Mouse (Mus musculus) gastrocnemius, postnatal 25 days (tissue): ENCODE data around the gene Kpna6. TPM values are rescaled to one million over a fixed set of nuclear protein-coding genes. Genes with fewer than 3 reads are reported as not detected.

Source experiments
- DNase-seq: peaks from one replicate; pipeline ENCODE4 v3.0.0; 2022
- total RNA-seq, 2 experiments: library from RNA; stranded (reverse); gene quantifications; 1 replicate in 1 of 2; 2 replicates in 1 of 2; pipeline ENCODE4 v1.2.3; 2021

Kpna6 gene
- total RNA-seq, 2 experiments from 2014 or later, result 64.6 to 77.1 TPM

DNA sequence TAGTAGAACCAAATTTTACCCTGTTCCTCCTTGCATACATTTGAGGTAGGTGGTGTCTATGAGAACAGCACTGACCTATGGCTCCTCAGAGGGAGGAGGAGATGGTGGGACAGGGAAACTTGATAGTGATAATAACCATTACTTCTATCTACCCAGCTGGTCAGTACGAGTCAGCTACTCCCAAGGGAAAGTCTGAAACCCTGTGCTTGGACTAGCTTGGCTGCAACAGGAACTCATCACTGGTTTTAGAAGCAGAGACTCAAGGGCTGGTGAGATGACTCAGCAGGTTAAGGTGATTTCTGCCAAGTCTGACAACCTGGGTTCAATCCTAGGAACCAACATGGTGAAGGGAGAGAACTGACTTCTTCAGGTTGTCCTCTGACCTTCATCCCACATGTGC, 23.9 kb downstream of the Kpna6 start:
- DNase-seq, result no peak

DNA sequence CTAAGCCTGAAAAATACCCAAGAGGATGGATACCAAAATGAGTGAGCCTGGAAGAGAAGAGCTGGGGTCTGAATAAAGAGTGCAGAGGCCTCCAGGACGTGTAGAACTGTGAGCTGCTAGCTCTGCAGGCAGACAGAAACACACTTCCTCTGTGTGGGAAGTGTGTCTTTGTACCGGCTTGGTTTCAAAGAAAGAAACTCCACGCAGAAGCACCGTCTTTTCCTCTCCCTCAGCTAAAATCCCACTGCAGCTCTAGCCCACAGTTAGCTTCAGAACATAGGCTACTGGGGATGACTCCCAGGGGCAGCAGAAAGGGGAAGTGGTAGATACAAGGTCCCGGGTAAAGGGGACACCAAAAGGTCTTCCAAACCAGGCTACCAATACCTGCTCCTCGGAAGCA, 27.4 kb downstream of the Kpna6 start:
- no peak for DNase-seq

DNA sequence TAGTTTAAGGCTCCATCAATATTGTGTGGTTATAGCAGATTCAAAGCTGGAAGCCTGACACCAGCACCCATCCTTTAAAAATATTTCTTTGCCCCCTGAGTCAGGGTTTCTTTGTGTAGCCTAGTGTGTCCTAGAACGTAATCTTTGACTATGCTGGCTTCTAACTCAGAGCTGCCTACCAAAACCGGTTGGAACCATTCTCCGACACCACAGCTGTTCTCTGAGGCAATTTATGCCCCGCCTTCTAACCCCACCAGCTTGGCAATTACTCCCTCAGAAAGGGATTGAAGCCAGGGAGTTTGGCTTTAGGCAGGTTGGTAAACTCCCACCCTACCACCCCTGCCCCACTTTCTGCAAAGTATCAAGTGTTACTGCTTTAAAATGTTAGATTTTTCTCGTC, 30.8 kb downstream of the Kpna6 start:
- DNase-seq, result no peak

DNA sequence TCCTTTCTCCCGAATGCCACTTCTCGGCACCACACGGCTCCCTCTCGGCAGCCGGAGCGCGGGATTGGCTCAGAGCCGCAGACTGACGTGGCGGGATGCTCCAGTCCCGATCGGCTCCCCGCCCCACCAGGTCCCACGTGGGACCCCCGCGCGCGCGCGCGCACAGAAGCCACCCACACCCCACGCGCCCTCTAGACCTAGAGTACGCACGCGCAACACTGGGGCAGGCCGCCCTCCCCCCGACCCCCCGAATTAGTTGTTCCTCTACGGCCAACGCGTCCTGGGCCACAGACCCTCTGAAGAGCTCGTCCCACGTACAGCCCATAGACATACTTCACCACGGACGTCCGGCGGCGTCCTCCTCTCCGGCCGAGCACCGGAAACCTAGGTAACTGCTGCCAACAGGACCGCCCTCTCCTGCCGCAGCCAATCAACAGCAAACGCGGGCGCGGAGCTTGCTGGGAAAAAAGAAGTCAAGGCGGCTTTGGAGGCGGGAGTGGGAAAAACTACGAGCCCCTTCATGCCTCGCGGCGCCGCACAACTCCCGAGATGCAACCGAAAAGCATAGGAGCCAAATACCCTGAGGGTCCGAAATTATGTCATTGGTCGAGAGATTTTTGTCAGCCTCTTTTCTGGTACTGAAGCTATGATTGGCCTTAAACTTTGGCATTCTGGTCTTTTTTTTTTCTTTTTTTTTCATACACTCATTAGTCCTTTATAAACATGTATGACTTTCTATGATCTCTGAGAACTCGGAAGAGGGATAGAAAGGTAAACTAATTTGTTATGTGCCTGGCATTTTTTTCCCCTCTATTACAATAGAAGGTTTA, 31.7 kb downstream of the Kpna6 start, which contains the start of gene Txlna:
Txlna (minus strand) TSS at position 428 of the 830 bp plus-strand sequence.
- peak; percentile 96 for DNase-seq

DNA sequence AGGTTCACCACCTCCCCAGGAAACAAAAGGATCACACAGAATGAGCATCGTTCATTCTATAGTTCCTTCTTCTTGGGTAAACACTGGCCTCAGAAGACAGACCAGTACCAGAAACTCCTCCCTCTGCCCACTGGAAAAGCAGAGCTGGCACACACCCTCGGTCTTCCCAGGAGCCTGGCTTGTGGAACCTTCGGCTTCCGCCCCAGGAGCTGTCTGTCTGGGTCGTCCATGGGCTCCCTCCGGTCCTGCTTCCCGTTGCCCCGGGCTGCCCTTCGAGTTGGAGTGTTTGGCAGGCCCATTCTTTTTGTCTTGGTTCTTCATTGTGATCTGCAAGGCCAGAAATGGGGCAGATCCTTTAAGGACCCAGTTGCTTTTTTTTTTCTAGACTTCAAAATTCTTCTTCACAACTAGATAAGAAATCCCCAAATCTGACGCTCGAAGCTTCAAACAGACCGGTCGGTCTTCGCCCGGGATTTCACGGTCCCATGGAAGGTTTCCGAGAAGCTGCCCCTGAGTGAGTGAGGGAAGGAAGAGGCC, 32.4 kb downstream of the Kpna6 start:
- peak; percentile 17 for DNase-seq

DNA sequence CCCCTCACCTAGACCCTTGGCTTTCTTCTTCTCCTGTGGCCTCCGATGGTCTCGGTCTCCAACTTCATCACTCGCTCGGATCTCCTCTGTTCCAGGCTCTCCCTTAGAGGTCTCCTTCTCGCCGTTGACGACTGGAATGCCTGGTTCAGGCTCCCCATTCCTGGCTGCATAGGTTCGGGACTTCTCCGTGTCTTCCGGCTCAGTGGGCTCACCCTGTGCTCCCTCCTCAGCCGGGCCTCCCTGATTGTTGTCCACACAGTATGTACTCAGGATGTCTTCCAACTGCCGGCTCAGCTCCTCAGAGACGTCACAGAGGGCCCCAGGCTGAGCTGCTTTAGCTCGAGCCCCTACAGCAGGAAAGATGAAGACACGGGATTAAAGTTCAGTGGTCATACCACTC, 33.3 kb downstream of the Kpna6 start:
- no peak for DNase-seq

DNA sequence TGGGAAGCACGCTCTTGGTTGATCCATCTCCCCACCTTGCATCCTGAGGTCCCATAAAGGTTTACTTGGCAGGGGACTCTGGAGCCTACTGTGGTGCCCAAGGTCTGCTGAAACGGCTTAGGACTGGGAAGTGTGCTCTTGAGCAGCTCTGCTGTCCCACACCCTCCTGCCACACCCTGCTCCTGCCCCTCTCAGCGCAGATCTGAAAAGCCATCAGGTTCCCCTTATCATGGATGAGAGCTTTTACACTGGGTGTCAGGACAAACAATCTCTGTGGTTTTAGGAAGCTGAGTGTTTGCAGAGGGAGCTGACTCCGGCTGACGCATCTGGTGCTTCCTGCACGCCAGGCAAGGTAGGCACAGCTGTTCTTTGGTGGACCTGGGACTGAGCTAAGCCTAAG, 38.7 kb downstream of the Kpna6 start:
- no peak for DNase-seq

DNA sequence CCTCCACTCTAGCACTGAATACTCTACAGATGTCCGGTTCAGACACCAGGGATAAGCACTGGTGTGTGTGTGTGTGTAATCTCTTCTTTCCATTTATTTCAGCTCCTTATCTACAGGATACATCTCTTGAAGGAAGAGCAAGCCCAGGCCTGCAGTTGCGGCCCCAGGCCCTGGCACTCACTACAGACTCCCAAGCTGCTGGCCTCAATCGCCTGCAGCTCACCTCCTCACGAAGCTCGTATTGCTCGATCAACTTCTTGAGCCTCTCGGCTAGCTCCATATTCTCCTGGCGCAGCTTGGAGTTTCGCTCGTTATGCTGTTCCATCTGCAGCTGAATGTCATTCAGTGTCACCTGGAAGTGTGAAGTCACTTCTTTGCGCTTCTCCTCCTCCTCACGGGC, 40.7 kb downstream of the Kpna6 start:
- no peak for DNase-seq

DNA sequence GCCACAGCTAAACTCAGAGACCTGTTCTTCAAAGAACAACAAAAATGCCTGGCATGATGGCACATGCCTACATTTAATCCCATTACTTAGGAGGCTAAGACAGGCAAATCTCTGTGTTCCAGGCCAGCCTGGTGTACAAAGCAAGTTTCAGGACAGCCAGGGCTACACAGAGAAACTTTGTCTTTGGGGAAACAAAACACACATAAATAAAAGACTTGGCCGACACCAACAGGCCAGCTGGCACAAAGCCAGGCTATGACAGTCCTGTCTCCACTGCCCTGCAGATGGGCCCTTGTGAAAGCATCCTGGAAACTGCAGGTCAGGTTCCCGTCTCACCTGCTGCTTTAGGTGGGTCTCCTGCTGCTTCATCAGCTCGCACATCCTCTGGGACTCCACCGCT, 41.6 kb downstream of the Kpna6 start:
- DNase-seq, result no peak

DNA sequence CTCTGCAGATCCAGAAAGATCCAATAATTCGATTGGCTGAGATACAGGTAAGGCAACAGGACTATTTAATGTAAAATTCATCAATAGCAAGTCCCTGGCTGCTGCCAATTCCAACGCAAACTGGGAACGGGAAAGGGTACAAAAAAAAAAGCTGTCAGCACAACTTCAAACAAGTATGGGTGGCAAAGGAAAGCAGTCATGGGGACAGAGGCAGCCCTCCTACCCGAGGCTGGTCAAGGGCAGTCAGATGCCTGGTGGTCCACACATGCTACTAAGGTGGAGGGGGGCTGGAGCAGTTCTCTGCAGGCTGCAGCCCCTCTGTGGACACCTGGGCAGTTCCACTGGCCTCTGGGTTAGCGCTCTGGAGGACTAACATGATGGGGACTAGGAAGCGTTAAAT, 46.5 kb downstream of the Kpna6 start:
- no peak for DNase-seq

DNA sequence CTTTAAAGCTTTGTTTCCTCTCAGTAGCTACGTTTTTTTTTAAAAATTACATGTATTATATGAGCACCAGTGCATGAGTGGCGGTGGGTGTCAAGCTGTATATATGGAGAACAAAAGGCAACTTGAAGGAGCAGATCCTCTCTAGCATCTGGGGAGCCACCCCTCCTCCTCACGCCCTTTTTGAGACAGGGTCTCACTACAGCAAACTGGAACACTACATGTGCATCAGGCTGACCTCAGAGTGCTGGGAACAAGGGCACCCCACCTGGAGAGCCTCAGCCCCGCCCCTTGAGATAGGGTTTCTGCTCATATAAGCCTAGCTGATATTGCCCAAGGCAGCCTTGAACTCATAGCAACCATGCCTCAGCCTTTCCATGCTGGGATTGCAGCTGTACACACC, 47.1 kb downstream of the Kpna6 start:
- DNase-seq, result no peak

DNA sequence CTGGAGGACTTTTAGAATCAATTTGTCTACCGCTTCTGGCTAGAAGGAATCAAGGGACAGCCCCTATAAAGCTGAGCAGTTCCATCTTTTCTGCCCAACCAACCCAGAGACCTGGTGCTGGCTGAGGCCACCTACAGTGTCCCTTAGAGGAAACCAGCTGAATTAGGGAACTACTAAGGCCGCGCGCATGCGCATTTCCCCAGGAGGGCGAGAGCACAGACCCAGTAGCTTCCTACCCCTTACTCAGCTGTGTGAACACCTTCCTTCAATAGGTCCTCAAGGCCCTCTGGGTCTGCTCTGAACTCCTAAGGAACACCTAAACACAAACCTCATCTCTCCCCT, 47.6 kb downstream of the Kpna6 start:
- peak; percentile 41 for DNase-seq

DNA sequence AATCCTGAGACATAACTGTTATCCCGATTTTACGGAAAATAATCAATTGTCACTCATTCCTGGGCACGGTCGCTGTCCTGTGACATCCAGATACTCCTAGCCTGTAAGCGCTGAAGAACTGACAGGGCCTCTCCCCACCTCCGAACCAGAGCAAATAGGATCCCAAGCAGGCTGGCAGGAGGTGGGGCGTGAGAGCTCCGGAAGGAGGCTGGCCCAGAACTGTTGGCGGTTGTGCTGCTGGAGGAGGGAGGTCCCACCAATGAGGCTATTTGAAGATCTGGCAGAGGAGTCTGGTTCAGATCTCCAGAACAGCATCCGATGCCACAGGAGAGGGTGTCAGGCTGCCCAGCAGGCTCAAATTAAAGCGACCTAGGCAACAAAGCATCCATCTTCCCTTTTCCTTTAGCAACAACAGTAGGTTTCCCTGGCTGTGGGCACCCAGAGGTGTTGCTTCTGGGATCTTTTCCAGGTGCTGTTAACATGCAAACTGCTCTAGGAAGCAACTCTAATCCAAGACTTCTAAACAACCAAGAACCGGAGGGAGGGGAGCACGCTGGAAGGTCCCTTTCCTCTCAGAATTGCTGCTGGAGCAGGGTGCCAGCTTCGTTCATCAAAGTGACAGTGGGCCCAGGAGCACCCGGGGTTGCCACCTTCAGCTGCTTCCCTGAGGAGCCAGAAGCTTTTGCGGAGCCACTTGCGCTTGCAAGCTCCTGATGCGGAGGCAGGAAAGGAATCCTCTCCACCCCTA, 48.1 kb downstream of the Kpna6 start:
- peak; percentile 93 for DNase-seq

DNA sequence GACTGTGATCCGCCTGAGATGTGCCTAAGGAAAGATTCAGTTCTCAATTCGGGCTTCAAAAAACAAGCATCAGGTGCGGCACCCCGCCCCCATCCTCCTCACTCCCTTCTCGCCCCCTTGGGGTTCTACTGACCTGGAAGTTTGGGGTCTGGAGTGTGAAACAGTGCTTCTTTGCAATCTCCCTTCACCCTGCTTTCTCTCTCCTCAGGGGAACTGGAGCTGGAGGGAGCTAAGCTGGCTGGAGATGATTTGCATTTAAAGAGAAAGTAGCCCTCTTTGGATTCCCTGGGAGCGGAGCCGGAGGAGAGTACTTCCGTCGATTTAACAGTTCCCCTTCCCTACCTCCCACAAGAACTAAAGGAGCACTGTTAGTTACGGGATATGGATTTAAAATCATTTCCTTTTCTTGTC, 48.9 kb downstream of the Kpna6 start, which contains the start of gene Ccdc28b:
Ccdc28b (minus strand) TSS at position 267 of the 411 bp plus-strand sequence.
- DNase-seq, result peak; percentile 37

DNA sequence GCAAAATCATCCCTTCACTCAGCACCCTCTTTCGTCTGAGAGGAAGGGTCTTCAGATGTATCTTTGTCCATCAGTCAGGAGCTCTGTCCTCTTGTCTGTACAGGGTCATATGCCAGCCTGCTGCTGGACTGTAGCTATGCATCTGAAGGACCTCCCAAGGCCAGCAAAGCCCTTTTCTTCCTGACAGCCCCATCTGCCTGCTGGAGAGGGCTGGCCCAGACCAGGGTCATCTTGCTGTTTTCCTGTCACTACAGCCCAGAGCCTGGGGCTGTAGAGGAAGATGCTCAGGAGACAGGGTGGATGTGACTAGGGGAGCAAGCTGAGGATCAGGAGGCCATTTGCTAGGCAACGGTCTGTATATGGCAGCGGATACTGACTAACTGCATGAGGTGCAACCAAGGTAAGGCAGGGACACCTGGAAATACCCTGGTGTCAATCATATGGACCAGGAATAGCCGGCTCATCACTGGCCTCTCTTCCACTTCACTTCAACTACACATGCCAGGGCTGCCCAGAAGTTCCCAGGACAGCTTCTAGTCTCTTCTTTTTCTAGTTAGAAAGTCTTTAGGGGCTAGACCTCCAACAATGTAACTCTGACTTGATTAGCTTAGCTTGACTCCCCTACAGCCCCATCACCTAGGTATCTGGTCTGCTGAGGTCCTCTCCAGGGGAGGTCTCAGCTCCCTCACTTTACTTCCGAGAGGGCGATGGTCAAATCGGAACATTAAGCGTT, 49.6 kb downstream of the Kpna6 start:
- DNase-seq, result no peak

DNA sequence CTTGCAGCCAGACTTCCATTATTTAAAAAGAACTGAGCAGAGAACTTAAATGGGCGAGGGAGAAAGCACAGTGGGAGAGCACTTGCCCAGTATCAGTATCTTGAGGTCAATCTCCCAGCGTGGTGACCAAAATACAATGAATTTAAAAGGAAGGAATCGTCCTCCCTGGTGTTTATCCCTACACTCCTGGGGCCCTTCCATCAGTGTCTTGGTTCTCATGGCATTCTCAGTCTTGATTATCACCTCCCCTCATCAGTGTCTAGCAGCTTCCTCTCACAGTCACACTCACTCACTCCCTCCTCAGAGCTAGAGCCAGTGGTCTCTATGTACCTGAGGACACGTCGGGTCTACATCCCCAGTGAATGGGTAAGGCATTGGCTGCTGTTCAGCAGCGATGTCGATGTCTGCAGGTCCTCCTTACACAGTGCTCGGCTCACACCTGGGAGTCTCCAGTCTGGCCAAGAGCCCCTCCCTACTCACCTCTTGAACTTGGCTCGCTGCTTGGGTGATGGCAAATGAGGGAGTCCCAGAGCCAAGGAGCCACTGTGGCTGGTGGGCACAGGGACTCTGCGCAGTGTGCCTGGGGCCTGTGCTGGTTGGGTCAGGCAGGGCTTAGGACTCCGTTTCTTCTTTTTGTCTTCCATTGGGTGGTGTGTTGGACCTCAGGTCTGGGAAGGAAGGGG, 50.3 kb downstream of the Kpna6 start:
- no peak for DNase-seq

DNA sequence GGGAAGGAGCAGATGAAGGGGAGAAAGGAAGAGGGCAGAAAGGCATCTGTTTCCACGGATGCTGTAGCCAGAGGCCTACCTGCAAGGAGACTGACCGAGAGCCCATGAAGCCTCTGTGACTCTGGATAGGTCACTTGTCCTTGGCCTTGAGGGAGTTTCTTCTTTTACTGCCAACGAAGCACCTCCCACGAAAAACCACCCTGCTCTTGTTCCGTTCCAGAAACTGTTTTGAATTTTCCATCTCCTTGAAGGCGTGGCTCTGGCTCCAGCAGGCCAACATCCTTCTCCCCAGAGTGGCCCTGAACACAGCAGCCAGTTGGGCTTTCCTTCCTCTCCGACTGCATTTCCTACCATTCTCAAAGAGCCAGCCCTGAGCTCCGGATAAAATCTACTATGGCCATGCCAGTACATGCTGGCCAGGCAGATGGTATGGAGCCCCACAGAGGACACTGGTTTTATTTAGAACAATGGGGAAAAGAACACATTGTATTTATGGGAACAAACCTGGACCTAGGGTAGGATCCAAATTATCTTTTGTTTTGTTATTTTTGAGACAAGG, 51.2 kb downstream of the Kpna6 start:
- DNase-seq, result peak; percentile 69

DNA sequence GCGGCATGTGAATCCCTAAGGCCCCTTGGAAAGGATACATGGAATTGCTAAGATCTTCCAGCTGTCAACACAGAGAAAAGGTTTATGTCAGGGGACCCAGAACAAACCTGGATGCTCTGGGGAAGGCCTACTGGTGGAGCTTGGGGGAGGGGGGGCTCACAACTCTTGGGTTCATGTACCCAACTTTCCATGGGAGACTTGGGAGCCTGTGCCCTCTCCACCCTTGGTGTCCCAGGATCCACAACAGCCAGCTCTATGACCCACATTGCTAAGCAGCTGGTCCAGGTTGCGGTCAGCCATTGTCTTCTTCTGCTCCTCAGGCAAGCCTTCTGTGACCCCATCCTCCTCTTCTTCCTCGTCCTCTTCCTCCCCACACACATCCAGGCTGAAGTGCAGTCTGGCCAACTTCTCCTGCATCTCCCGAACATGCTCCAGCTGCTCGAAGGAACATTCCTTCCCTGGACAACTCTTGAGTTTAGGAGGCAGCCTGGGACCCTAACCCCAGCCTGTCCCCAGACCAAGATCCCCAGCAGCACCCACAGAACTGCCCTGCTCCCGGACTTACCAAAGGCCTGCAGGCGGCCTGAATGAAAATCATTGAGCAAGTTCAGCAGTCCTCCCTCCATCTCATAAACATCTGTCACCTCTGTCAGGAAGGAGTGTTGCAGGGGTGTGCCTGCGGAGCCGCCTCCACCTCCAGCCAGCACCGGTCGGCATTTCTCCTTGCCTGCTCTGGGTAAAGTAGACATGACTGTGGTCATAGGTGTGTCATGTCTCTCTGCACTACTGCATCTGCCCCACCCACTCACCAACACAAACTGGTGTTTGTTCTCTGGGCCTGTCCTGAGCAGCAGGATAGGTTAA, 51.9 kb downstream of the Kpna6 start:
- DNase-seq, result no peak

DNA sequence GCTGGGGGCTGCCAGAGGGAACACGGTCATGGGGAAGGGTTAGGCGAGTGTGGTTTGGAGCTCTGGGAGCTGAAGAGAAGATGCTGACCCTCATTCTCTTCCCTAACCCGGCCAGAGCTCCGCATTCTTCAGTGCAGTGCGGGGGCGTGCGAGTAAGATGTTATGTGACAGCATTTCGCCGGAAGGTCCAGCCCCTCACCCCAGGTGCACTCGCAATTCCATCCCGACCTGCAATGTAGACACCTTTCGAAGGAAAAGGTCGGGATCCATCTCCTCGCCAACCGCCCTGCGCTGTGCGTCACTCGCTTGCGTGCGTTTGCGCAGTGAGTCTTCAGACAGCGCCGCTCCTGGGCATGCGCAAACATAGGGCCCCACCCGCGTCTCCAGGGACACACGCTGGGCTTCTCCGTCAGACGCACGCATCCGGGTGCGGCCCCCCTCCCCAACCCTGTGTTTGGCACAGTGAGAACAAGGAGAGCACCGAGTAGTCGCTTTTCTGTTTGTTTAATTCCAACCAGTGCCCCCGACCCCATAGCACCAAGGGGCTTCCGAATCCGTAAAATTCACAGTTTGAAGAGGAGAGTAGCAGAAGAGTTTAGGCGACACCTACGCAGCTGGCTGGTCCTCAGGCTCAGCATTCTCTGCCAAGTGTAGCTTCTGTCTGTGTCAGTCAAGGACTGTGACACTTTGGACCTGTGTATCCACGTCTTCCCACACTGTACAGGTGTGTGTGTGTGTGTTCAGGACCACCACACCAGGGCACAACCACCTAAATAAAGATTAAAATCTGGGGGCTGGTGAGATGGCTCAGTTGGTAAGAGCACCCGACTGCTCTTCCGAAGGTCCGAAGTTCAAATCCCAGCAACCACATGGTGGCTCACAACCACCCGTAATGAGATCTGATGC, 53.5 kb downstream of the Kpna6 start, which contains the start of gene Iqcc:
Iqcc (minus strand) TSS at position 314 of the 906 bp plus-strand sequence.
- DNase-seq, result peak; percentile 96
